Mouse (Mus musculus): ENCODE measurements around the gene Scyl3. TPM values are rescaled to one million over a fixed set of nuclear protein-coding genes. Genes with fewer than 3 reads are reported as not detected.

Scyl3 gene
- polyA plus RNA-seq, 1 experiment from 2014 or later, result 16.0 TPM

- Histone ChIP-seq H3K27ac (ENCODE audit: poor library complexity, severe bottlenecking) (no peak overlapping the region), H3K36me3 (no peaks in the 10 kb centered on the region), H3K27me3 (replicated peaks) (no peaks in the 10 kb centered on the region)
Observed at GRCm38 (mm10) chr1:163910785-163911184, 18.1 kb upstream of the Scyl3 start.

GRCm38 (mm10) chr1:163911981-163912380 lies 16.9 kb upstream of the Scyl3 start:
- Histone ChIP-seq H3K9me3 (replicated peaks) (no peaks in the 10 kb centered on the region), H3K36me3 (peaks cover 1% of the 10 kb centered on the region), H3K27ac (ENCODE audit: poor library complexity, severe bottlenecking) (no peak overlapping the region), H3K4me2 (no peak overlapping the region), H3K27me3 (replicated peaks) (no peaks in the 10 kb centered on the region), H3K4me3 (no peak overlapping the region), H3K9ac (no peak overlapping the region), H3K4me1 (replicated peaks) (no peaks in the 10 kb centered on the region)
- WGBS, result 87% methylated on average over 11 of the region's 11 CpGs
- ATAC-seq (ENCODE audit: insufficient number of reproducible peaks, low FRiP score), result no peak

More at GRCm38 (mm10) chr1:163910785-163911184, 18.1 kb upstream of the Scyl3 start:
- no peak overlapping the region for H3K9ac ChIP-seq
- no peaks in the 10 kb centered on the region for H3K9me3 ChIP-seq (replicated peaks)
- no peak overlapping the region for H3K4me2 ChIP-seq
- ATAC-seq (ENCODE audit: insufficient number of reproducible peaks, low FRiP score), result no peak
- no peaks in the 10 kb centered on the region for H3K4me1 ChIP-seq (replicated peaks)
- no peak overlapping the region for H3K4me3 ChIP-seq
- 86% methylated on average over 9 of the region's 9 CpGs for WGBS

- no peaks in the 10 kb centered on the region for H3K4me1 ChIP-seq (replicated peaks)
- no peaks in the 10 kb centered on the region for H3K27me3 ChIP-seq (replicated peaks)
- no peaks in the 10 kb centered on the region for H3K9me3 ChIP-seq (replicated peaks)
- no peak overlapping the region for H3K4me2 ChIP-seq
- H3K9ac ChIP-seq, result no peak overlapping the region
- peaks cover 5% of the 10 kb centered on the region for H3K36me3 ChIP-seq
- H3K4me3 ChIP-seq, result no peak overlapping the region
- WGBS, result 92% methylated on average over 5 of the region's 5 CpGs
- H3K27ac ChIP-seq (ENCODE audit: poor library complexity, severe bottlenecking), result no peak overlapping the region
- ATAC-seq (ENCODE audit: insufficient number of reproducible peaks, low FRiP score), result no peak
Observed at GRCm38 (mm10) chr1:163917349-163918160, 11.3 kb upstream of the Scyl3 start.

DNA sequence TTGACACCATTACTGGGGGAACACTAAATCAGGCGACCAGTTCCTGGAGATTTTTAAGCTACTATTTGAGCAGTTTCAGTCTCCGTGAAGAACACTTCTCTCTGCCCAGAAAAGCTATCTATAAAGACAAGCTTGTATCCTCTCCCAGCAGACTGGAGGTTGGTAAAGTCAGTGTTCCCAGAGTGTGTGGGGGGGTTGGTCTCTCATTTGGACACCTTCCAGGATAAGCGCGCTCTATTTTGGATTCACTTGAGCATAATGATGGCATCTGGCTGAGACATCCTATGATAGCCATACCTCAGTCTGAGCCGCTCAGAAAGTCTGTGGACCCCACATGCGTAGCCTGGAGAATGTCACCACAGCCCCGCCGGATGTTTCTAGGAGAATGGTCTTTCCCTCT lies 4.8 kb upstream of the Scyl3 start:
- ATAC-seq (ENCODE audit: insufficient number of reproducible peaks, low FRiP score), result no peak

GRCm38 (mm10) chr1:163929636-163930457 lies 947 bp downstream of the Scyl3 start:
- Histone ChIP-seq H3K36me3 (peaks cover 15% of the 10 kb centered on the region), H3K27me3 (replicated peaks) (no peaks in the 10 kb centered on the region), H3K4me2 (peak overlapping the region; percentile 95), H3K9ac (peak overlapping the region; percentile 98), H3K4me1 (replicated peaks) (peaks cover 15% of the 10 kb centered on the region), H3K4me3 (peak overlapping the region; percentile 92), H3K27ac (ENCODE audit: poor library complexity, severe bottlenecking) (peak overlapping the region; percentile 43), H3K9me3 (replicated peaks) (no peaks in the 10 kb centered on the region)
- WGBS, result under 1% methylated on average over 75 of the region's 77 CpGs
- ATAC-seq (ENCODE audit: insufficient number of reproducible peaks, low FRiP score), result peak; percentile 94

More for the DNA sequence above, 4.8 kb upstream of the Scyl3 start:
- no peak overlapping the region for H3K4me3 ChIP-seq
- WGBS, result 79% methylated on average over 8 of the region's 8 CpGs
- no peaks in the 10 kb centered on the region for H3K9me3 ChIP-seq (replicated peaks)
- H3K4me2 ChIP-seq, result no peak overlapping the region
- no peaks in the 10 kb centered on the region for H3K36me3 ChIP-seq
- no peaks in the 10 kb centered on the region for H3K27me3 ChIP-seq (replicated peaks)
- H3K27ac ChIP-seq (ENCODE audit: poor library complexity, severe bottlenecking), result no peak overlapping the region
- H3K9ac ChIP-seq, result no peak overlapping the region
- H3K4me1 ChIP-seq (replicated peaks), result no peaks in the 10 kb centered on the region

- H3K4me2 ChIP-seq, result peak overlapping the region; percentile 95
- H3K27me3 ChIP-seq (replicated peaks), result no peaks in the 10 kb centered on the region
- peak overlapping the region; percentile 43; the same call in 1 of the 2 replicates for H3K27ac ChIP-seq (ENCODE audit: poor library complexity, severe bottlenecking)
- peaks cover 15% of the 10 kb centered on the region for H3K4me1 ChIP-seq (replicated peaks)
- 2% methylated on average over 12 of the region's 12 CpGs for WGBS
- no peak for ATAC-seq (ENCODE audit: insufficient number of reproducible peaks, low FRiP score)
- H3K36me3 ChIP-seq, result peaks cover 21% of the 10 kb centered on the region
- peak overlapping the region; percentile 92 for H3K4me3 ChIP-seq
- H3K9me3 ChIP-seq (replicated peaks), result no peaks in the 10 kb centered on the region
- H3K9ac ChIP-seq, result peak overlapping the region; percentile 98
Observed at GRCm38 (mm10) chr1:163930458-163930794, 1.5 kb downstream of the Scyl3 start.

GRCm38 (mm10) chr1:163931801-163932200 lies 2.9 kb downstream of the Scyl3 start:
- WGBS, result 71% methylated on average over 8 of the region's 8 CpGs
- H3K4me2 ChIP-seq, result 0 out of 2 replicates have a peak overlapping the region, but pooled peaks have one; percentile 95
- no peak overlapping the region for H3K9ac ChIP-seq
- peaks cover 34% of the 10 kb centered on the region for H3K36me3 ChIP-seq
- no peaks in the 10 kb centered on the region for H3K27me3 ChIP-seq (replicated peaks)
- H3K27ac ChIP-seq (ENCODE audit: poor library complexity, severe bottlenecking), result no peak overlapping the region
- H3K4me1 ChIP-seq (replicated peaks), result peaks cover 15% of the 10 kb centered on the region
- no peak overlapping the region for H3K4me3 ChIP-seq
- no peak for ATAC-seq (ENCODE audit: insufficient number of reproducible peaks, low FRiP score)
- no peaks in the 10 kb centered on the region for H3K9me3 ChIP-seq (replicated peaks)

DNA sequence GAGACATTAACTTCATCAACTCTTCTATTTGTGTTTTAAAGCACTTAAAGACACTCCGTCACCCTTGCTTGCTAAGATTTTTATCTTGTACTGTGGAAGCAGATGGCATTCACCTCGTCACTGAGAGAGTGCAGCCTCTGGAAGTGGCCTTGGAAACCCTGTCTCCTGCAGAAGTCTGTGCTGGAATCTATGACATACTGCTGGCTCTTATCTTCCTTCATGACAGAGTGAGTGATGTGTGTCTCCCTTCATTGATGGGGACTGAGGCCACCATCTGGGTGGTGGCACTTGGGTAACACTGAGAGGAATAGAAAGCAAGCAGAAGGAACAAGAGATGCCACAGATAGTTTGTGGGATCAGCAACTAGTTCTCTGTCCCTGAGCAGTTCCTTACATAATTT lies 5.7 kb downstream of the Scyl3 start:
- H3K27me3 ChIP-seq (replicated peaks), result no peaks in the 10 kb centered on the region
- no peaks in the 10 kb centered on the region for H3K9me3 ChIP-seq (replicated peaks)
- 40% methylated on average over 2 of the region's 2 CpGs for WGBS
- ATAC-seq (ENCODE audit: insufficient number of reproducible peaks, low FRiP score), result no peak
- H3K4me1 ChIP-seq (replicated peaks), result peaks cover 15% of the 10 kb centered on the region
- H3K27ac ChIP-seq (ENCODE audit: poor library complexity, severe bottlenecking), result no peak overlapping the region
- no peak overlapping the region for H3K4me2 ChIP-seq
- no peak overlapping the region for H3K9ac ChIP-seq
- no peak overlapping the region for H3K4me3 ChIP-seq
- H3K36me3 ChIP-seq, result peaks cover 57% of the 10 kb centered on the region

DNA sequence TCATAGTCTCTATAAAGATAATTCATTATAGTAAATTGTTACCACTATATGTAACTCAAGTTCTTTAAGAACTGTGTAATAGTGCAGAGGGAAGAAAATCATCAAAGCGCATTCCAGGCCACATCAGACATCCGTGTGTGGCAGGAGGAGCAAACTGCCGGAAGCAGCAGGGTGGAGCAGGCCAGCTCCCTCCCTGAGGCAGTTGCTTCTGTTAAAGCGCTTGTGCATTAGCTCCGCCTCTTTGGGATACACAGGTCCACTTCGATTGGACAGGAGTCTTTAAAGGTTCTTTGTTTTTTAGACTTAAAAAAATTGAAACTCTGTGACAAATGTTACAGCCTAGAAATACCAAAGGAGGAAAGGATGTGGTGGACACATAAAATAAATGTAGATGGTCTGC lies 13.2 kb downstream of the Scyl3 start:
- Histone ChIP-seq H3K4me1 (replicated peaks) (no peaks in the 10 kb centered on the region), H3K36me3 (peaks cover 89% of the 10 kb centered on the region), H3K9me3 (replicated peaks) (no peaks in the 10 kb centered on the region), H3K4me2 (no peak overlapping the region), H3K27ac (ENCODE audit: poor library complexity, severe bottlenecking) (no peak overlapping the region), H3K4me3 (no peak overlapping the region), H3K27me3 (replicated peaks) (no peaks in the 10 kb centered on the region), H3K9ac (no peak overlapping the region)
- no peak for ATAC-seq (ENCODE audit: insufficient number of reproducible peaks, low FRiP score)
- 68% methylated on average over 6 of the region's 6 CpGs for WGBS

- H3K36me3 ChIP-seq, result peaks cover 70% of the 10 kb centered on the region
- no peak overlapping the region for H3K9ac ChIP-seq
- ATAC-seq (ENCODE audit: insufficient number of reproducible peaks, low FRiP score), result no peak
- H3K27ac ChIP-seq (ENCODE audit: poor library complexity, severe bottlenecking), result no peak overlapping the region
- WGBS, result 91% methylated on average over 2 of the region's 2 CpGs
- H3K4me3 ChIP-seq, result no peak overlapping the region
- no peaks in the 10 kb centered on the region for H3K9me3 ChIP-seq (replicated peaks)
- H3K27me3 ChIP-seq (replicated peaks), result no peaks in the 10 kb centered on the region
- H3K4me1 ChIP-seq (replicated peaks), result no peaks in the 10 kb centered on the region
- no peak overlapping the region for H3K4me2 ChIP-seq
Observed at GRCm38 (mm10) chr1:163953396-163953795, 24.5 kb downstream of the Scyl3 start.

DNA sequence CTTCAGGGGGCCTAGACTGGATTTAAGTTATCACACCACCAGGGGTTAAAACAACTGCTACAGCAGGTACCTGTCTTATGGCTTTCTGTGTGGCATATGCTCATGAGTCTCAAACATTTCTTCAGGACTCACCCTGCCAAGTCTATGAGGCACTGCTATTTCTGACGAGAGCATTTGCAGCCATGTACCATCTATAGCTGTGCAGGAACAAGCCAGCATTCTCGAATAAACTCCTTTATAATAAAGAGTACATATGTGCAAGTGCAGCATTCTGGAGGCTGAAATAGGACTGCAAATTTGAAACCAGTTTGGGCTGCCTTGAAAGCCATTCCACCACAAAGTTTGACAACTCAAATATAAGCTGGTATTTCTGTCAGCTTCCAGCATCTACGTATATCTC lies 29.1 kb downstream of the Scyl3 start:
- no peak overlapping the region for H3K4me2 ChIP-seq
- no peak overlapping the region for H3K27ac ChIP-seq (ENCODE audit: poor library complexity, severe bottlenecking)
- H3K36me3 ChIP-seq, result peaks cover 51% of the 10 kb centered on the region
- no peaks in the 10 kb centered on the region for H3K4me1 ChIP-seq (replicated peaks)
- H3K9me3 ChIP-seq (replicated peaks), result no peaks in the 10 kb centered on the region
- 80% methylated on average over 3 of the region's 3 CpGs for WGBS
- no peak for ATAC-seq (ENCODE audit: insufficient number of reproducible peaks, low FRiP score)
- no peak overlapping the region for H3K4me3 ChIP-seq
- H3K27me3 ChIP-seq (replicated peaks), result no peaks in the 10 kb centered on the region
- no peak overlapping the region for H3K9ac ChIP-seq
